ENCODE assay signal across 8 mouse cellular contexts in the genomic region with DNA sequence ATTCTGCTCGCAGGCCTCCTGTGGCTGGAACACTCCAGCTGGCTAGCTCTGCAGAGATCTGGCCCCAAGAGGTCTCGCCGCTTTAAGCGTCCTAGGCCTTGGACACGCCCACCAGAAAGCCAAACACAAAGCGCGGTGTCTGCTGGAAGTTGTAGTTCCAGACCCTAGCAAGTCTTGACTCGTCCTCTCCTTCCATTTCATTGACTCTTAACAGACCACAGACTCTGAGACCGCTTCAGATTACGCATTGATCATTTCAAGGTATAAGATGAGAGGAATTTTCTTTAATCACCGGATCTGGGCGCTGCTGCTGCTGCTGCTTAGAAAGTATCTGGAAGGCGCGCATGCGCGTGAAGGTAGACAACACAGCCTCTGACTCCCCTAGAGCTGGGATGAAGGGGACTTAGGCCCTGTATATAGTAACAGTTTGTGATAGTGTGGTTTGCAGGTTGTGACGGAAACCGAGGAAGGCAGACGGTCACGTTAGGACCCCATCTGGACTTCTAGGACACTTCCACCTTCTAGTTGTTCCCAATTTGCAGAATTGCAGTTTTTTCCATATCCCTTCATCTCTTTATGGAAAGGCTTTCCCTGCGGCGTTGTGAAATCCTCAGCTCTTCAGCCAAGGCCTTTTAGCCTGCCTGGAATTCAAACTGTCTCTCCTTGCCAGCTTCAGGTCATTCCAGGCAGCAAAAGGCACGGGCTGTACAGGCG. TPM values are rescaled to one million over a fixed set of nuclear protein-coding genes. Genes with fewer than 3 reads are reported as not detected.
DNase-seq lines count a peak whose midpoint lies in the region; ATAC-seq lines count a peak whose summit lies in the region.

No protein-coding gene starts in this region.

- peaks cover 7% of the 10 kb centered on the region; the same call in 1 of the 2 replicates for H3K4me1 ChIP-seq in hindbrain, embryonic 14.5 days (replicated peaks; ENCODE audit: control insufficient read depth, insufficient read depth, low read length)

- H3K9ac ChIP-seq in hindbrain, embryonic 14.5 days: peak overlapping the region; percentile 26

- peak; percentile 97 for ATAC-seq in hindbrain, embryonic 14.5 days (ENCODE audit: low FRiP score)

- WGBS in hindbrain, embryonic 14.5 days: 17% methylated on average over 24 of the region's 24 CpGs

- no peaks in the 10 kb centered on the region for H3K9me3 ChIP-seq in hindbrain, embryonic 14.5 days (ENCODE audit: control insufficient read depth, low read length)

- DNase-seq in WW6 (ENCODE audit: low read depth, low spot score): peak; percentile 61
- peak; percentile 51 to 79 for DNase-seq in cerebellum, postnatal 4 days (ENCODE audit: low spot score in 2 of 2)
- peak; percentile 87 to 94 for DNase-seq in frontal cortex, postnatal 36 days (ENCODE audit: low spot score in 2 of 2)
- DNase-seq in hindbrain, embryonic 14.5 days (ENCODE audit: low spot score): peak; percentile 88
- DNase-seq in layer of hippocampus, postnatal 25 days (ENCODE audit: extremely low spot score in 1 of 2, low spot score in 1 of 2): peak; percentile 73 to 74
- DNase-seq in lung, postnatal 14 days: peak; percentile 91
- peak; percentile 85 for DNase-seq in ovary, postnatal 36 days (ENCODE audit: low spot score)
- peak; percentile 87 for DNase-seq in thymus, postnatal 14 days

- H3K4me2 ChIP-seq in hindbrain, embryonic 14.5 days (replicated peaks): peak overlapping the region; percentile 49

- H3K27ac ChIP-seq in hindbrain, embryonic 14.5 days: peak overlapping the region; percentile 62; the same call in 1 of the 2 replicates

- H3K27me3 ChIP-seq in hindbrain, embryonic 14.5 days (ENCODE audit: control insufficient read depth, insufficient read depth, low read length): no peaks in the 10 kb centered on the region

- H3K36me3 ChIP-seq in hindbrain, embryonic 14.5 days (replicated peaks; ENCODE audit: control insufficient read depth, insufficient read depth): no peaks in the 10 kb centered on the region

- peak overlapping the region; percentile 37 for H3K4me3 ChIP-seq in hindbrain, embryonic 14.5 days (replicated peaks; ENCODE audit: low read length)

RNA-seq across cellular contexts. Expression of gene Abca1, which starts 36.5 kb away (rescaled TPM):
- 17.3 and 18.8 TPM in 2 replicates for polyA plus RNA-seq in hindbrain, embryonic 14.5 days (2014; fragmentation: Nextera tagmentation; extraction: Ambion mirVana)
- 10 to 100 TPM; 20.3 to 25.1 TPM for total RNA-seq in layer of hippocampus, postnatal 25 days (2021)

Comparison
In these comparisons a context has a peak if more than half of its experiments do, and no peak if none do; other contexts are left out.
1. Peak in every context shown above with its lines: DNase-seq, ATAC-seq, H3K4me3 ChIP-seq and H3K27ac ChIP-seq.